Mouse (Mus musculus): Measurements from ENCODE around the gene Ube3c.

GRCm38 (mm10) chr5:29707241-29707640 is 138.2 kb downstream of the Ube3c start:
- TF ChIP-seq CTCF (IDR thresholded peaks at IDR 0.05; ENCODE audit: low read depth): no peak
- TF ChIP-seq EP300 (IDR thresholded peaks at IDR 0.05; ENCODE audit: low read depth): no peak
